Mouse (Mus musculus) thymus, adult 2 months (tissue): ENCODE measurements around the gene Supt4a.

ENCODE experiments used
- CTCF ChIP-seq: fragments of 200-500 bp; IDR thresholded peaks from 2 replicates; pipeline ENCODE4 v1.5.1; 2012; ENCODE audit warnings: mild to moderate bottlenecking, control low read depth, low read length, moderate library complexity, borderline replicate concordance; ENCODE audit not compliant: control insufficient read depth, poor library complexity, insufficient read depth; ENCODE audit errors: extremely low read depth
- POLR2A ChIP-seq: fragments of 200-500 bp; IDR thresholded peaks from 2 replicates; pipeline ENCODE4 v1.6.1; 2012; ENCODE audit warnings: mild to moderate bottlenecking, low read length, control low read depth, moderate library complexity; ENCODE audit not compliant: control insufficient read depth, poor library complexity, insufficient read depth; ENCODE audit errors: extremely low read depth

GRCm38 (mm10) chr11:87750043-87750421, 12.7 kb downstream of the Supt4a start:
- TF ChIP-seq CTCF (no peak), POLR2A (no peak)
